Mouse (Mus musculus) spleen, adult 2 months (tissue): ENCODE measurements around the gene 4930564D02Rik. TPM values are rescaled to one million over a fixed set of nuclear protein-coding genes. Genes with fewer than 3 reads are reported as not detected.

Experiments used
- DNase-seq, 2 experiments: peaks; one replicate each; pipeline versions ENCODE4 v3.0.0 to v3.0.0-alpha.2; 2012 to 2021; ENCODE audit warnings: low spot score in 2 of 2, low read depth in 1 of 2
- H3K27ac ChIP-seq: fragments of 200-500 bp; 2 replicates; pipeline ENCODE4 v1.5.1; 2012; ENCODE audit warnings: low read length, inconsistent platforms; ENCODE audit not compliant: insufficient read depth
- H3K27me3 ChIP-seq: fragments of 200-500 bp; 2 replicates; pipeline ENCODE4 v1.6.1; 2012; ENCODE audit warnings: mild to moderate bottlenecking, moderate library complexity, low read length, inconsistent platforms; ENCODE audit not compliant: control insufficient read depth, insufficient read depth
- H3K36me3 ChIP-seq: fragments of 200-500 bp; 2 replicates; pipeline ENCODE4 v1.6.1; 2012; ENCODE audit warnings: mild to moderate bottlenecking, low read length, inconsistent platforms; ENCODE audit not compliant: control insufficient read depth, insufficient read depth
- H3K4me1 ChIP-seq: fragments of 200-500 bp; 2 replicates; pipeline ENCODE4 v1.6.1; 2011; ENCODE audit warnings: inconsistent platforms; ENCODE audit not compliant: control insufficient read depth, insufficient read depth, insufficient read length
- H3K4me3 ChIP-seq: fragments of 200-500 bp; 2 replicates; pipeline ENCODE4 v1.5.1; 2011; ENCODE audit warnings: mild to moderate bottlenecking, inconsistent platforms; ENCODE audit not compliant: insufficient read depth, insufficient read length; ENCODE audit errors: extremely low read depth
- CTCF ChIP-seq: fragments of 200-500 bp; IDR thresholded peaks from 2 replicates; pipeline ENCODE4 v1.5.1; 2011; ENCODE audit warnings: mild to moderate bottlenecking, inconsistent platforms; ENCODE audit not compliant: insufficient read depth, insufficient read length, insufficient replicate concordance; ENCODE audit errors: extremely low read depth
- POLR2A ChIP-seq: fragments of 200-500 bp; IDR thresholded peaks from 2 replicates; pipeline ENCODE4 v1.6.1; 2011; ENCODE audit warnings: low read depth, low read length, inconsistent platforms
- WGBS: fragments of 180-500 bp; shearing (Covaris S2); methylation state at CpG from one replicate; pipeline ENCODE4 v1.1.7; 2018; 5-methylcytosine and 5-hydroxymethylcytosine counted together
- polyA plus RNA-seq: library from polyadenylated mRNA; depleted of rRNA; stranded (reverse); fragments of >200 nt; gene quantifications from 2 replicates; pipeline ENCODE4 v1.2.3, GENCODE M21; 2012

Gene 4930564D02Rik
- polyA plus RNA-seq, 1 experiment = not detected

- 93% methylated on average over 5 of the region's 5 CpGs for WGBS
- Histone ChIP-seq H3K27me3 (no peaks in the 10 kb centered on the region), H3K36me3 (no peaks in the 10 kb centered on the region), H3K27ac (no peak overlapping the region), H3K4me3 (no peak overlapping the region), H3K4me1 (no peaks in the 10 kb centered on the region)
- DNase-seq = no peak
- TF ChIP-seq CTCF (no peak), POLR2A (no peak)
Observed at GRCm38 (mm10) chr3:105071251-105071650, 4.6 kb downstream of the 4930564D02Rik start.

GRCm38 (mm10) chr3:105072536-105072935 lies 5.9 kb downstream of the 4930564D02Rik start:
- Histone ChIP-seq H3K36me3 (no peaks in the 10 kb centered on the region), H3K4me1 (no peaks in the 10 kb centered on the region), H3K4me3 (no peak overlapping the region), H3K27me3 (no peaks in the 10 kb centered on the region), H3K27ac (no peak overlapping the region)
- 91% methylated on average over 10 of the region's 10 CpGs for WGBS
- no peak for DNase-seq
- no peak for TF ChIP-seq CTCF
- no peak for TF ChIP-seq POLR2A

- DNase-seq = no peak
- H3K27me3 ChIP-seq = no peaks in the 10 kb centered on the region
- 89% methylated on average over 5 of the region's 5 CpGs for WGBS
- no peaks in the 10 kb centered on the region for H3K36me3 ChIP-seq
- no peak overlapping the region for H3K4me3 ChIP-seq
- no peaks in the 10 kb centered on the region for H3K4me1 ChIP-seq
- H3K27ac ChIP-seq = no peak overlapping the region
- TF ChIP-seq POLR2A (no peak), CTCF (no peak)
Observed at GRCm38 (mm10) chr3:105075796-105076195, 9.2 kb downstream of the 4930564D02Rik start.

GRCm38 (mm10) chr3:105078231-105078826 lies 11.7 kb downstream of the 4930564D02Rik start:
- Histone ChIP-seq H3K27me3 (no peaks in the 10 kb centered on the region), H3K4me3 (no peak overlapping the region), H3K27ac (no peak overlapping the region), H3K36me3 (no peaks in the 10 kb centered on the region), H3K4me1 (no peaks in the 10 kb centered on the region)
- TF ChIP-seq CTCF (no peak), POLR2A (no peak)
- WGBS = 66% methylated on average over 7 of the region's 7 CpGs
- no peak for DNase-seq

- no peaks in the 10 kb centered on the region for H3K36me3 ChIP-seq
- no peak for TF ChIP-seq CTCF
- no peak for TF ChIP-seq POLR2A
- no peak overlapping the region for H3K4me3 ChIP-seq
- H3K4me1 ChIP-seq = no peaks in the 10 kb centered on the region
- no peaks in the 10 kb centered on the region for H3K27me3 ChIP-seq
- no peak overlapping the region for H3K27ac ChIP-seq
- no peak for DNase-seq
- 29% methylated on average over 3 of the region's 3 CpGs for WGBS
Observed at GRCm38 (mm10) chr3:105087344-105087743, 20.7 kb downstream of the 4930564D02Rik start.

GRCm38 (mm10) chr3:105088638-105089037 lies 22.0 kb downstream of the 4930564D02Rik start:
- H3K4me1 ChIP-seq = no peaks in the 10 kb centered on the region
- TF ChIP-seq POLR2A (no peak), CTCF (no peak)

GRCm38 (mm10) chr3:105090147-105090546 lies 23.5 kb downstream of the 4930564D02Rik start:
- TF ChIP-seq POLR2A (no peak), CTCF (no peak)
- Histone ChIP-seq H3K27ac (no peak overlapping the region), H3K4me1 (no peaks in the 10 kb centered on the region), H3K36me3 (no peaks in the 10 kb centered on the region), H3K27me3 (no peaks in the 10 kb centered on the region), H3K4me3 (no peak overlapping the region)
- DNase-seq = no peak
- WGBS = 85% methylated on average over 7 of the region's 7 CpGs

More at GRCm38 (mm10) chr3:105088638-105089037, 22.0 kb downstream of the 4930564D02Rik start:
- H3K4me3 ChIP-seq = no peak overlapping the region
- WGBS = 74% methylated on average over 2 of the region's 2 CpGs
- H3K27ac ChIP-seq = no peak overlapping the region
- no peak for DNase-seq
- H3K36me3 ChIP-seq = no peaks in the 10 kb centered on the region
- H3K27me3 ChIP-seq = no peaks in the 10 kb centered on the region
